Mouse (Mus musculus) CH12.LX (cell line): ENCODE data around the gene Mcm8. TPM values are rescaled to one million over a fixed set of nuclear protein-coding genes. Genes with fewer than 3 reads are reported as not detected.

Experiments used
- DNase-seq: peaks from one replicate; pipeline ENCODE4 v3.0.0-alpha.2; 2013; ENCODE audit errors: extremely low read depth
- H3K27ac ChIP-seq: 2 replicates; pipeline ENCODE4 v1.5.1; 2012; ENCODE audit warnings: low read depth, mild to moderate bottlenecking, control low read depth, moderate library complexity; ENCODE audit not compliant: insufficient read depth
- H3K27me3 ChIP-seq: replicated peaks from 2 replicates; pipeline ENCODE3; 2012; ENCODE audit warnings: inconsistent platforms
- H3K36me3 ChIP-seq, 2 experiments: replicated peaks in 1 of 2; 2 replicates each; pipeline versions ENCODE3 to v1.6.1; 2012; ENCODE audit warnings: inconsistent platforms in 1 of 2, low read length in 1 of 2, mild to moderate bottlenecking in 1 of 2, mixed read lengths in 1 of 2, moderate library complexity in 1 of 2; ENCODE audit not compliant: control insufficient read depth in 1 of 2, insufficient read depth in 1 of 2
- H3K4me1 ChIP-seq, 2 experiments: 2 replicates each; pipeline ENCODE4 v1.6.1; 2012; ENCODE audit warnings: inconsistent platforms in 1 of 2, moderate library complexity in 1 of 2; ENCODE audit not compliant: insufficient read depth in 2 of 2, control insufficient read depth in 1 of 2
- H3K4me2 ChIP-seq: 2 replicates; pipeline ENCODE4 v1.6.1; 2012; ENCODE audit warnings: low read depth, mild to moderate bottlenecking, control low read depth; ENCODE audit not compliant: poor library complexity, insufficient read depth, severe bottlenecking
- H3K4me3 ChIP-seq, 3 experiments: fragments of 150-350 bp in 1 of 3; sonication (generic) in 1 of 3; replicated peaks in 1 of 3; 2 replicates each; pipeline versions ENCODE3 to v1.5.1; 2011 to 2012; ENCODE audit warnings: low read depth in 2 of 3, low read length in 2 of 3, mild to moderate bottlenecking in 2 of 3, moderate library complexity in 2 of 3, control low read depth in 1 of 3, improper control_type of control experiment in 1 of 3, inconsistent platforms in 1 of 3, mixed read lengths in 1 of 3; ENCODE audit not compliant: poor library complexity in 1 of 3
- H3K79me2 ChIP-seq: replicated peaks from 2 replicates; pipeline ENCODE4 v1.6.1; 2012; ENCODE audit warnings: mild to moderate bottlenecking, moderate library complexity; ENCODE audit not compliant: control insufficient read depth, poor library complexity, insufficient read depth, severe bottlenecking; ENCODE audit errors: extremely low read depth
- H3K9ac ChIP-seq: 2 replicates; pipeline ENCODE4 v1.6.1; 2012; ENCODE audit warnings: low read depth, mild to moderate bottlenecking, control low read depth, moderate library complexity; ENCODE audit not compliant: insufficient read depth
- H3K9me3 ChIP-seq: replicated peaks from 2 replicates; pipeline ENCODE3; 2012; ENCODE audit warnings: low read length, inconsistent platforms, mixed read lengths
- CHD2 ChIP-seq: IDR thresholded peaks from 2 replicates; pipeline ENCODE4 v1.6.1; 2011; ENCODE audit warnings: low read length, improper control_type of control experiment
- HCFC1 ChIP-seq: IDR thresholded peaks from 2 replicates; pipeline ENCODE4 v1.6.1; 2012; ENCODE audit warnings: low read depth, mild to moderate bottlenecking, inconsistent platforms, low read length, improper control_type of control experiment
- JUN ChIP-seq: IDR thresholded peaks from 2 replicates; pipeline ENCODE4 v1.6.1; 2011; ENCODE audit warnings: low read depth, mild to moderate bottlenecking, low read length, improper control_type of control experiment, moderate library complexity; ENCODE audit not compliant: insufficient read depth
- MAFK ChIP-seq: IDR thresholded peaks from 2 replicates; pipeline ENCODE4 v1.6.1; 2011; ENCODE audit warnings: low read length, improper control_type of control experiment; ENCODE audit not compliant: insufficient replicate concordance
- MAZ ChIP-seq: IDR thresholded peaks from 2 replicates; pipeline ENCODE4 v1.6.1; 2012; ENCODE audit warnings: low read depth, mild to moderate bottlenecking, inconsistent platforms, low read length, improper control_type of control experiment, moderate library complexity
- MEF2A ChIP-seq: IDR thresholded peaks from 2 replicates; pipeline ENCODE4 v1.6.1; 2014; ENCODE audit warnings: low read depth, mild to moderate bottlenecking, inconsistent platforms, low read length, improper control_type of control experiment, borderline replicate concordance
- NRF1 ChIP-seq: IDR thresholded peaks from 2 replicates; pipeline ENCODE4 v1.6.1; 2014; ENCODE audit warnings: low read depth, mild to moderate bottlenecking, inconsistent platforms, low read length, improper control_type of control experiment, moderate library complexity
- PAX5 ChIP-seq: IDR thresholded peaks from 2 replicates; pipeline ENCODE4 v1.6.1; 2012; ENCODE audit warnings: low read length, inconsistent platforms, mixed read lengths
- POLR2A ChIP-seq: IDR thresholded peaks from 2 replicates; pipeline ENCODE4 v1.6.1; 2011; ENCODE audit warnings: low read depth, mild to moderate bottlenecking, improper control_type of control experiment, low read length
- POLR2AphosphoS2 ChIP-seq: IDR thresholded peaks from 2 replicates; pipeline ENCODE4 v1.6.1; 2011; ENCODE audit warnings: low read depth, low read length, improper control_type of control experiment
- dilution Hi-C: fragments of 300-500 bp; cut with MboI; formaldehyde crosslinking; loops from 2 replicates; pipeline ENCODE4 v1.14.3; 2020; ENCODE audit warnings: low sequenced_read_pairs; ENCODE audit not compliant: extremely low pct_unique_long_range_greater_than_20kb, extremely low pct_ligation_motif_present
- in situ Hi-C: fragments of 300-500 bp; cut with MboI; formaldehyde crosslinking; loops from 3 replicates; pipeline ENCODE4 v1.14.3; 2019; ENCODE audit warnings: low sequenced_read_pairs, low pct_ligation_motif_present, low pct_unique_long_range_greater_than_20kb, mixed read lengths
- polyA plus RNA-seq: library from polyadenylated mRNA; unstranded; fragments of >175 nt; gene quantifications from 2 replicates; pipeline ENCODE4 v1.2.1, GENCODE M21; 2012; ENCODE audit warnings: low read depth; ENCODE audit not compliant: insufficient read length
- total RNA-seq, 2 experiments: library from RNA; depleted of rRNA; stranded (reverse); fragments of 300-350 nt in 1 of 2; fragments of >200 nt in 1 of 2; gene quantifications; 2 replicates each; pipeline ENCODE4 v1.2.3; 2012 to 2014

Mcm8 gene
- total and polyA plus RNA-seq, 3 experiments, result 24.6 to 26.9 (median 24.7) TPM

DNA sequence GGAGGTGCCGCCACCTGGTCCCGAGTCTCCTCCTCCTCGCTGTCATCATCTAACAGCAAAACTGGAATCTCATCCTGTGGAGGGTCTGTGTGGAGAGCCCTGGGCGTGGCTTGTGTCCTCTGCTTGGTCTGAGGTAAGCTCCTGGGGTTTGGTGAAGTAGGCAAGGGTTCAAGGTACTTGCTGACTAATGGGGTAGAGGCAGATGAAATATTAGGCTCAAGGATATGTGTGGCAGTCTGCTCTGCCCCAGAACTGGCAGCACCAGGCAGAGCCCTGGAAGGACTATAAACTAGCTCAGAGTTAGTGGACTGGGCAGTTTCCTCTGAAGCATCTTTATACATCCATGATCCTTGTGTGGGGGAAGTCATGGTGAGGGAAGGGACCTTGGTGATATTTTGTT is 54.3 kb downstream of the Mcm8 start:
- Histone ChIP-seq H3K9me3 (peaks cover 2% of the 10 kb centered on the region), H3K27ac (no peak overlapping the region), H3K36me3 (peaks cover 15 to 23% of the 10 kb centered on the region in 2 experiments), H3K4me2 (no peak overlapping the region), H3K9ac (no peak overlapping the region), H3K4me1 (peaks cover 0 to 7% of the 10 kb centered on the region in 2 experiments; a peak in 2 of 4 replicates)
- dilution Hi-C loops, result no loop called here
- TF ChIP-seq POLR2AphosphoS2 (no peak), JUN (no peak), CHD2 (no peak), MEF2A (no peak)
- TF ChIP-seq, all 38 proteins: peak for 0
- Histone ChIP-seq H3K27me3 (peaks cover 4% of the 10 kb centered on the region), H3K79me2 (no peaks in the 10 kb centered on the region), H3K4me3 (no peak overlapping the region)
- no peak for DNase-seq
- in situ Hi-C loops, result no loop called here

DNA sequence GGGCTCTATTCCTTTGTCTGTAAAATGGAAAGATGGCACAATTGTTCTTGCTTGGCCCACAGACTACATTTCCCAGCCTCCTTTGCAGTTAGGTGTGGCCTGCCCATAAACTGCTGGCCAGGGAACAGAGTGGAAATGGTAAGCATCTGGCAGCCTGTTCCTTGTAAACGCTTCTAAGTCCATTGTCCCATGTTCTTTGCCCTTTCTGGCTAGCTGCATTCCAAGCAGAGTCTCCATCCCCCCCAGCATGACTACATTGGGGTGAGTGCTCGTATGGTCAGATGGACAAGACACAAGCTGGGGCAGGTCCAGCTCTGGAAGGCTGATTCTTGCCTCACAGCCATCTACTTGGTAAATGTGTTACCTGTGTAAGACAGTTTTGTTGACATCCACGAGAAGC is 55.7 kb downstream of the Mcm8 start:
- peaks cover 2% of the 10 kb centered on the region for H3K9me3 ChIP-seq
- no peak overlapping the region for H3K9ac ChIP-seq
- dilution Hi-C loops, result no loop called here
- TF ChIP-seq POLR2A (no peak), NRF1 (no peak), HCFC1 (peak; percentile 59), PAX5 (no peak)
- H3K4me2 ChIP-seq, result no peak overlapping the region
- H3K79me2 ChIP-seq, result no peaks in the 10 kb centered on the region
- no peak overlapping the region for H3K27ac ChIP-seq
- no peak for DNase-seq
- H3K4me1 ChIP-seq, result peaks cover 2 to 7% of the 10 kb centered on the region in 2 experiments; a peak in 3 of 4 replicates
- H3K36me3 ChIP-seq, result peaks cover 6 to 13% of the 10 kb centered on the region in 2 experiments
- H3K4me3 ChIP-seq, result no peak overlapping the region
- in situ Hi-C loops, result no loop called here
- H3K27me3 ChIP-seq, result peaks cover 14% of the 10 kb centered on the region

DNA sequence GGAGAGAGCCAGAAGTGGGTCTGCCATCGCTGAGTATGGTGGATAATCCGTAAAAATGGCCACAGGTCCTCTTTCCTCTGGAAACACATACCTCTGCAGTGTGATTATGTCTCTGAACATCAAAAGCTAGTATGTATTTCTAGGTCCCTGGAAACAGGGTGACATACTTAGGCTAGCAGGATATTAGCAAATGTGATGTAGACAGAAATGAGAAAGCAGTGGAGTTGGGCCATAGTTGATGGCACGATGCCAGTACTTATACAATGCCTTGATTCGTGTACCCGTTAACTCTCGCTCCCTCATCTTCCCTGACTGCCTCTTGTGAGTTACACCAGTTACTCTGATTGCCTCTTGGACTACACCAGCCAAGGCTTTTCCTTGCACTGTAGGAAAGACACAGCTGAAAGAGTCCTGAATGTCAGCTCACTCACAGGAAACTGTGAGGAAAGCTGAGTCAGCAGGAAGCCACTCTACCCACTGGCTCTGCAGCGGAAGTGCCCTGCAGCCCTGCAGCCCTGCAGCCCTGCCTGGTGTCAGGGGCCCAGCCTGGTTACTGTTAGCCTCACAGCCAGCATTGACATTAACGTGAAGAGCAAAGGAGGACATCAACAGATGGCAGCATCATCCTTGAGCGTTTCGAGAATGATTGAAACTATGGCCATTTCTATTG is 57.9 kb downstream of the Mcm8 start:
- in situ Hi-C loops (no loop called here), dilution Hi-C loops (no loop called here)
- no peak overlapping the region for H3K4me3 ChIP-seq
- no peak for TF ChIP-seq MAZ
- peak; percentile 77 for TF ChIP-seq MAFK
- H3K9ac ChIP-seq, result no peak overlapping the region
- H3K27me3 ChIP-seq, result peaks cover 34% of the 10 kb centered on the region
- DNase-seq, result no peak
- no peak overlapping the region for H3K27ac ChIP-seq
- H3K36me3 ChIP-seq, result no peaks in the 10 kb centered on the region
- H3K4me2 ChIP-seq, result no peak overlapping the region
- peaks cover 2 to 9% of the 10 kb centered on the region in 2 experiments; a peak in 3 of 4 replicates for H3K4me1 ChIP-seq
- H3K79me2 ChIP-seq, result no peaks in the 10 kb centered on the region
- H3K9me3 ChIP-seq, result peaks cover 2% of the 10 kb centered on the region
